Mouse (Mus musculus) c-Kit-positive CD71-positive TER-119-positive erythroid progenitor cells, embryonic 14.5 days (primary cell): ENCODE measurements at regions not wholly inside any gene's neighbourhood (a gene's known extent, or its start where the extent isn't known, plus 50 kb on each side); places are given as distances from the start of the nearest gene placed in this dataset.

Experiments used
- DNase-seq: peaks from one replicate; pipeline ENCODE4 v3.0.0-alpha.2; 2013; ENCODE audit warnings: low spot score

- no peak for DNase-seq
Measured at GRCm38 (mm10) chr13:37658034-37658433, 120.2 kb upstream of the Rreb1 start.

GRCm38 (mm10) chr13:37658519-37658918, 119.7 kb upstream of the Rreb1 start:
- DNase-seq = no peak

- no peak for DNase-seq
Measured at GRCm38 (mm10) chr13:37660083-37660482, 118.1 kb upstream of the Rreb1 start.

- DNase-seq = no peak
Measured at GRCm38 (mm10) chr13:37660668-37661067, 117.5 kb upstream of the Rreb1 start.

- no peak for DNase-seq
Measured at GRCm38 (mm10) chr13:37664116-37664515, 114.1 kb upstream of the Rreb1 start.

GRCm38 (mm10) chr13:37666207-37667003, 111.8 kb upstream of the Rreb1 start:
- no peak for DNase-seq

GRCm38 (mm10) chr13:37667386-37667785, 110.8 kb upstream of the Rreb1 start:
- no peak for DNase-seq

GRCm38 (mm10) chr13:37667871-37668270, 110.3 kb upstream of the Rreb1 start:
- no peak for DNase-seq

GRCm38 (mm10) chr13:37671109-37671508, 107.1 kb upstream of the Rreb1 start:
- no peak for DNase-seq

GRCm38 (mm10) chr13:37674676-37675350, 103.4 kb upstream of the Rreb1 start:
- no peak for DNase-seq

GRCm38 (mm10) chr13:37675718-37676117, 102.5 kb upstream of the Rreb1 start:
- DNase-seq = no peak

GRCm38 (mm10) chr13:37676912-37677311, 101.3 kb upstream of the Rreb1 start:
- no peak for DNase-seq

- DNase-seq = no peak
Measured at GRCm38 (mm10) chr13:37678251-37678650, 99.9 kb upstream of the Rreb1 start.

- DNase-seq = no peak
Measured at GRCm38 (mm10) chr13:37678772-37679171, 99.4 kb upstream of the Rreb1 start.

GRCm38 (mm10) chr13:37680837-37681619, 97.2 kb upstream of the Rreb1 start:
- DNase-seq = no peak

- no peak for DNase-seq
Measured at GRCm38 (mm10) chr13:37683045-37683679, 95.0 kb upstream of the Rreb1 start.

- DNase-seq = no peak
Measured at GRCm38 (mm10) chr13:37685617-37686016, 92.6 kb upstream of the Rreb1 start.

- no peak for DNase-seq
Measured at GRCm38 (mm10) chr13:37686109-37686508, 92.1 kb upstream of the Rreb1 start.

- no peak for DNase-seq
Measured at GRCm38 (mm10) chr13:37689127-37689777, 88.9 kb upstream of the Rreb1 start.

GRCm38 (mm10) chr13:37691855-37692445, 86.2 kb upstream of the Rreb1 start:
- DNase-seq = no peak

- no peak for DNase-seq
Measured at GRCm38 (mm10) chr13:37693617-37694016, 84.6 kb upstream of the Rreb1 start.
